Mouse (Mus musculus): Measurements from ENCODE around the gene Mtr.

GRCm38 (mm10) chr13:12200372-12200771 is 57.5 kb downstream of the Mtr start:
- no peak for TF ChIP-seq CTCF (conservative IDR thresholded peaks at IDR 0.05; ENCODE audit: low read length)
- TF ChIP-seq POU5F1 (IDR thresholded peaks at IDR 0.05; ENCODE audit: borderline replicate concordance, low read length) = no peak
- TF ChIP-seq NANOG (IDR thresholded peaks at IDR 0.05; ENCODE audit: borderline replicate concordance, low read length) = no peak
